Mouse (Mus musculus) mesoderm, embryonic 11.5 days (tissue): Measurements from ENCODE around the gene Actl6a.
"Not testable (repeated sequence)": the region's sequence is repeated elsewhere in the genome, so short reads cannot be mapped to it uniquely, and the experiment has no call there.

Experiments used
- DNase-seq: peaks from one replicate; pipeline ENCODE4 v3.0.0-alpha.2; 2012; ENCODE audit warnings: low read depth, low spot score

Gene Actl6a

GRCm38 (mm10) chr3:32694737-32695582 lies 11.1 kb upstream of the Actl6a start:
- no peak for DNase-seq

GRCm38 (mm10) chr3:32695583-32695980 lies 10.5 kb upstream of the Actl6a start:
- DNase-seq, result no peak

DNA sequence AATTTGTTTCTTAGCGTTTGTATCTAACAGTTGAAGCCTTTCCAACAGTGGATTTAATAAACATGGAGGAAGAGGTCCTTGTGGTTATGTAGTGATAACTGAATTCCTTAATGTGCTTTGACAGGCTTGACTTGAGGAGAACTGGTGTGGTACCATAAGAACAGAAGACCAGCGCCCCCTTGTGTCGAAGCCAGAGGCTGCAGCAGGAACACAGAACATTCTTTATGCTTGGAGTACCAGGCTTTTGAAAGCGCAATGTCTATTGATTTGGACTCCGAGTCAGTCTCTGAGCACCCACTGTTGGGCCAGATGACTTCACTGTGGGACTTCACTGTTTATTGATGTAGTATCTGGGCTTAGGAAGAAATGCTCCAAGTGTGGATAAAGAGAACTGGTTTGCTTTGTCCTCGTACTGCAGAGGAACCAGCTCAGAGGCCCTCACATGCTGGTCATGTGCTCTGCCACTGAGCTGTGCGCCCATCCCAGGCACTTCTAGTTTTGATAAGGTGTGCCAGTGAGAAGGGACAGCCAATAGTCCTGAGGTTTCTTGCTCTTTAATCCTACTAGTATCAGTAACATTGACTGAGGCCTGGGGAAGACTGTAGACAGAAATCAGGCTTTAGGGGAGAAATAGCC lies 7.8 kb upstream of the Actl6a start:
- peak; percentile 86 for DNase-seq

- DNase-seq, result not testable (repeated sequence)
Measured at GRCm38 (mm10) chr3:32704021-32704420, 2.1 kb upstream of the Actl6a start.

- not testable (repeated sequence) for DNase-seq
Measured at GRCm38 (mm10) chr3:32704632-32705031, 1.5 kb upstream of the Actl6a start.

DNA sequence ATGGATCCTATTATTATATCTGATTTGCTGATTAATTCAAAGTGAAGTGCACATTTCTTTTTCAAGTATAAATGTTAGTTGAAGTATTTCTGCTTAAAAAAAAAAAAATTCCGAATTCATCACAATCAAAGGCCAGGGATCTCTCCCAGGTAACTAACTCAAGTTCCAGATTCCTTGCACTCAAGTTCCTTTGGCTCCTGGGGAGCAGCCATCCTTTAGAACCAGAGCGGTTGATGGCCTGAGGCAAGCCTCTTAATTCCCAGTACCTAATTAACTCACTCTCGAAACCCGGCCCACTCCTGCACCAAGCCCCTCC lies 1.9 kb downstream of the Actl6a start:
- no peak for DNase-seq

DNA sequence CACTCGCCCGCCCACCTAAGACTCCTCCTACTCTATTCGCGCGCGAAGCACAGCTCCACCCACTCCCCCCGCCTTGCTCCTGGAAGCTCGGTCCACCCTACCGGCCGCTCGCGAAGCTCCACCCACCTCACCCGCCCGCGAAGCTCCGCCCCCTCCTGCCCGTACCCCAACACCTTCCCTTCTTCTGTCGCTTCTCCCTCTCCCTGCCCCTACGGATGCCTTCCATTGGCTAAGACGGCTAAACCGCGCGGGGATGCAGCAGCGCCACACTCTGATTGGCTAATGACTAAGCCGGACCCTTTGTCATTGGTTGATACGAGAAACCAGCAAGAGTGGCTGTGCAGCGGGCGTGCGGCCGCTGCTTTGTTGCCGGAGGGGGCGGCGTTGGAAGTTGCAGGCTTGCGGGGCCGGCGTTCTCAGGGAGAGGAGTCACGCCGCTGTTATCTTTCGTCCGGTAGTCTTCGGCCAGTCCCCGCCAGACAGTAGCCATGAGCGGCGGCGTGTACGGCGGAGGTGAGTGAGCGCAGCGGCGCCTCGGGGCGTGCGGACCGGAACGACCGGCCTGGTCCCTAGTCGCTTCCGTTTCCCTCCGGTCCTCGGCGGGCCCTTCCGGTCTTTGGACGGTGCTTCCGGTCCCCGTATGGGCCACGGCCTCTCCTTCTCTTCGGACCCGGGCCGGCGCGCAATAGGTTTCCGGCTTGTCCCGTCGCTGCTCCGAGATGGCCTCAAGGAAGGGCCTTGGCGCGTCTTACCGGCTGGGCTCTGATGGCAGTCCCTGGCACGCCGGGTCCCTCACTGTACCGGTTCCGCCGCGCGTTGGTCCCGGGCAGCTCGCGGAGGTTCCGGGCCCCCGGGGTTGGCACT lies 2.5 kb downstream of the Actl6a start:
- DNase-seq, result peak; percentile 99

DNA sequence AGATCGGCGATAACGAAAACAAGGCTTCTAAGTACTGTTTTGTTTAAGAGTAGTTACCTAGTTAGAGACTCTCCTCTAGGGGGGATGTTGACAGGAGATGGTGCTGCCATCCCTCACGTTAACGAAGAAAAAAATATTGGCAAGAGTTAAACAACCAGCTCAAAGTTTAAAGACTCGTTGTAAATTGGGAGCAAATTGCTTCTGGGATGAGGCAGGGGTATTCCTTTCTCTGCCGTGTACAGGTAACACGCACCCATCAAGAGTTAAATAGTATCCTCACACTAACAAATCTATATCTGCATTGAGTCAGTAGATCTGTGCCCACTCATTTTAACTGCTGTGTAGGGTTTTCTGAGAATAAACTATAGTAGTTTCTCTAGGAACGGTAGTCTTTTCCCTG lies 3.3 kb downstream of the Actl6a start:
- DNase-seq, result no peak

- DNase-seq, result no peak
Measured at GRCm38 (mm10) chr3:32713711-32714110, 7.6 kb downstream of the Actl6a start.

DNA sequence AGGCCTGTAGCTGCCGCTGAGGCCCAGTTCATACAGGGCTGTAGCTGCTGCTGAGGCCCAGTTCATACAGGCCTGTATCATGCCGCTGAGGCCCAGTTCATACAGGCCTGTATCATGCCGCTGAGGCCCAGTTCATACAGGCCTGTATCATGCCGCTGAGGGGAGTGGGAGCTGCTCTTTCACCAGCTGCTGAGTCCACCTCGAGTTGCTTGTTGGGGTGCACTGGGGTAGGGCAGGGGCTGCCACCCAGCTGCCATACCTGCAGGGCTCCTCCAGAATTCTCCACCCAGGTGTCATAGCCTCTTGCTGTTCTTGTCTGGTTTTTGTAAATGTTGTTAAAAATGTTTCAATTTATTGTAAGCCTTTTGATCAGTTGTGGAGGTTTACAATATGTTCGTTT lies 11.3 kb downstream of the Actl6a start:
- DNase-seq, result not testable (repeated sequence)

DNA sequence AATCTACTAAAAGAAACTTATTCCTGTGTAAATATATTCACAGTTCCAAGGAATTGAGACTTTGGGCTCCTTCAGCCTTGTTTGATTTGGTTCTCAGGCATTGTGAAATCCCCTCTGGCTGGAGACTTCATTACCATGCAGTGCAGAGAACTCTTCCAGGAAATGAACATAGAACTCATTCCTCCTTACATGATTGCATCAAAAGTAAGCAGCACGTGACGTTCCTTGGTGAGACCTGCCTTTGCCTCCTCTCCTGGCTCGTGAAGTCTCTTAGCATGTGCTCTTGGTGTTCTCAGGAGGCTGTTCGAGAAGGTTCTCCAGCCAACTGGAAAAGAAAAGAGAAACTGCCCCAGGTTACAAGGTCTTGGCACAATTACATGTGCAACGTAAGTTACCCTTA lies 12.2 kb downstream of the Actl6a start:
- no peak for DNase-seq

- no peak for DNase-seq
Measured at GRCm38 (mm10) chr3:32724191-32724590, 18.1 kb downstream of the Actl6a start.

DNA sequence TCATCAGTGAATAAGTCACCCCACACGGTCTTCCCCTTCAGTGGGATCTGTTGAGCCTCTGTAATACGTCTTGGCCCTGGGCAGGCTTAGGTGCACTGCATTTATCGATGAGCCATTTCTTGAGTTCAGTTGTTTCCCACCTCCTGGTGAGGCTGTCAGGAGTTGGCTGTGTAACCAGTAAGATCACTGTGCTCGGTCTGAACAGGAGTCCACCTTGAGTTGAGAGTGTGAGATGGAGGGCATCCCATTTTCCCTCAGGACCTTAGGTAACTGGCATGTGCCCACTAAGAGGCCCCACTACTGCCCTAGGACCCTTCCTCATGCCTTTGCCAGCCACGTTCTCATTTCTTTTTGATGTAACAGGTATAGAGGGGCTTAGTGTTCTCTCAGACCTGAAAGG lies 19.9 kb downstream of the Actl6a start:
- no peak for DNase-seq

GRCm38 (mm10) chr3:32727861-32728260 lies 21.8 kb downstream of the Actl6a start:
- no peak for DNase-seq

DNA sequence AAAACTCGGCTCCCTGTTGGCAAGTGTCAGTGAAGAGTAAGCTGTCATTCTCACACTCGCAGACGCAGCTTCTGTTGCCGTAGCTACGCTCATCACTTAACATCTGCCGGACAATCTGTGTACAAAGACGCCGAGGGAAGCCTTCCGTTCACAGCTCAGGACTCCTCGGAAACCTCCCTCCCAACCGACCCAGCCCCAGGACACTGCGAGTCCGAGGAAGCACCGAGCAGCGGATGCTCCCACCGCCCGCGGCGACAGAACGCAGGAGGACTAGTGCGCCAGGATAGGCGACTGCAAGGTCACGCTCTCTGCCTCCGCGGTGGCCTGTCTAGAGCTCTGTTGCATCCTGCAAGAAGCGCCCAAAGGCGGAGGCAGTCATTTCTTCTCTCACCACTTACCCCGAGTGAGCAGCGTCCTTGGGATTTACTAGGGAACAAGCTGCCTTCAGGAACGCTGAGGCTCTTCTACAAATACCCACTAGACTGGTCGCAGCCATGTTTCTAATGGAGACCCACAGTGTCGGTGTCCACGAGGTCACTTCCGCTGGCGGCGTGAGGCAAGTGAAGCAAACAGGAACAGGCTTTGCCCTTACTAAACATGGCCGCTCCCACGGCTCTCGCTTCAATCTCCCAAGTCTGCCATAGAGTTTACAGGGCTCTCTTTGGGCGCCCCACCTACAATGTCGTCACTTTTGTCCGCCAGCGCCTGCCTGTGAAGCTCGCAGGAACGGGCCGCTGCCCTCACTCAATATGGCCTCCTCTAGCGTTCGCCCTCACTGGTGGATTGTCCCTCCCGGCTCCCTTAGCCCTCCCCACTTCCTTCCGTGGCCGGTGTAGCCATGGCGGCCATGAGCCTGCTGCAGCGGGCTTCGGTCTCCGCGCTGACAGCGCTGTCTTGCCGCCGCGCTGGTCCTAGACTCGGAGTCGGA lies 30.4 kb downstream of the Actl6a start, which contains the start of gene Ndufb5:
Ndufb5 (plus strand) TSS at position 747 of the 928 bp plus-strand sequence.
- DNase-seq, result peak; percentile 99

GRCm38 (mm10) chr3:32737172-32737655 lies 31.1 kb downstream of the Actl6a start, which contains the start of gene Mrpl47:
Gene Mrpl47 (minus strand): TSS chr3:32737605.
- DNase-seq, result no peak

DNA sequence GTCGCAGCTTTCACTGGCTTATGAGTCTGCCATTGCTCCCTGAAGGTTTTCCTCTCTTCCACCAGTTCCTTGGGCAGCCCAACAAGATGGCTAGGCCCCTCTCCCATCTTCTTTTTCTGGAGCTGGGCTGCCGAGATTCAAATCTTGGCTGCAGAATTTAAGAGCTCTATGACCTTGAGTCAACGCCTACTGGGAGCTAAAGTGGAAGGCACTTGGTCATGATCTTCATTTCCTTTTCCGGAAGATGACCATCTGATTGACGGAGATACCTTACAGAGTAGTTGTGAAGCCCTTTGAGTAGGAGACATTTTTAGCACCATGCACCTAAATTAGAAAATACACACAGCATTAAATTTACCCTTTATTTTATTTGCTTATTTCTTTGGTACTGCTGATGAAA lies 32.5 kb downstream of the Actl6a start:
- DNase-seq, result no peak

- DNase-seq, result no peak
Measured at GRCm38 (mm10) chr3:32742276-32742780, 36.2 kb downstream of the Actl6a start.

DNA sequence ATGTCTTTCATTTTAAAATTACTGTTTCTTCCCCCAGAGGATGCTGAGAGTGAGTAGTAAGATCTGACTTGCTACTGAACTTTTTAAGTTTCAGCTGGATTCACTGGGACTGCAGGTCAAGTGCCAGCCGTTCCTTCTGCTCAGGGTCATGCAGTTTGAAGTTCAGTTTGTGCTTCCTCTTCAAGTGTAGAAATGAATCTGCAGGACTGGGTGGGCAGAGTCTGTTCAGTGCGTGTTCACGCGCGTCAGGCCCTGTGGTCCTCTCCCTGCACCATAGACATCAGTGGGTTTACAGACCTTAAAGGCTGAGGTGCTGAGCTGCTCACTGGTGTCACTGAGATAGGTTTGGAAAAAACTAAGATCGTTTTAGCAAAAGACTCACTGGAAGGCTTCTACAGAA lies 38.9 kb downstream of the Actl6a start:
- DNase-seq, result no peak

DNA sequence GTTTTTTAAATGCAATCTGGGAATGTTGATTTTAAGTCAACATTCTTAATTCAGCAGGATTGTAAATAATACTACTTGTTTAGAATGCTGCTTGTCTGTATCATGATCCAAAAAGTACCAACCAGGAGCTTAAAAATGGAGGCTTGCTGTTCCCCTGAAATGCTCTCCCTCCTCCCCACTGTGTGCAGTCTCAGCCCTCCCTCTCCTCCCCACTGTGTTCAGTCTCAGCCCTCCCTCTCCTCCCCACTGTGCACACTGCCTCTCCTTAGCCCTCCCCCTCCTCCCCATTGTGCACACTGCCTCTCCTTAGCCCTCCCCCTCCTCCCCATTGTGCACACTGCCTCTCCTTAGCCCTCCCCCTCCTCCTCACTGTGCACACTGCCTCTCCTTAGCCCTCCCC lies 39.3 kb downstream of the Actl6a start:
- DNase-seq, result not testable (repeated sequence)

DNA sequence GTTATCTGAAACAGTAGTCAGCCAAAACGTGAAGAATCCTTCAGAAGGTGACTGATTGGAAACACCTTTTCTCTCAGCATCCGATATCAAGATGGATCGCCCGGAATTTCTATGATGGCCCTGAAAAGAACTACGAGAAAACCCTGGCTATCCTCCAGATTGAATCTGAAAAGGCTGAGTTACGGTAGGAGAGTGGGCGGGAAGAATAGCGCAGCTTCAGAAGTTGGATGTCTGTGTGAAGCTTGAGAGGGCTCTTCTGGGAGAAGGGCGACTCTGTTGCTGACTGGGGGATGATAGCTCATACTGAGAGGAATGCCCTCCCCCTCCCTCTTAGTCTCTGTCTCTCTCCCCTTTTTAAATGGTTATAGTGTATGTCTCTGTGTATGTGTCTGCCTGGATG lies 42.3 kb downstream of the Actl6a start:
- DNase-seq, result no peak
